Comparison of ENCODE assay signal across 8 mouse cellular contexts in genomic region chr12:50697492-50697891, GRCm38 (mm10). TPM values are rescaled to one million over a fixed set of nuclear protein-coding genes. Genes with fewer than 3 reads are reported as not detected.
DNase-seq lines count a peak whose midpoint lies in the region; ATAC-seq lines count a peak whose summit lies in the region.

No protein-coding gene starts in this region.

- H3K27ac ChIP-seq in hindbrain, embryonic 11.5 days (ENCODE audit: low read depth, low read length) = no peak overlapping the region
- H3K27ac ChIP-seq in hindbrain, embryonic 10.5 days = no peak overlapping the region
- H3K27ac ChIP-seq in forebrain, embryonic 13.5 days = no peak overlapping the region

- H3K9ac ChIP-seq in hindbrain, embryonic 11.5 days (ENCODE audit: low read depth, low read length) = no peak overlapping the region
- no peak overlapping the region for H3K9ac ChIP-seq in forebrain, embryonic 13.5 days

- H3K9me3 ChIP-seq in hindbrain, embryonic 11.5 days (ENCODE audit: control insufficient read depth, low read length) = no peaks in the 10 kb centered on the region
- no peaks in the 10 kb centered on the region for H3K9me3 ChIP-seq in hindbrain, embryonic 10.5 days
- no peaks in the 10 kb centered on the region for H3K9me3 ChIP-seq in forebrain, embryonic 13.5 days (replicated peaks)

- H3K36me3 ChIP-seq in hindbrain, embryonic 11.5 days (ENCODE audit: control insufficient read depth, insufficient read depth, low read length) = no peaks in the 10 kb centered on the region
- H3K36me3 ChIP-seq in hindbrain, embryonic 10.5 days = no peaks in the 10 kb centered on the region
- no peaks in the 10 kb centered on the region for H3K36me3 ChIP-seq in forebrain, embryonic 13.5 days (ENCODE audit: poor library complexity, severe bottlenecking)

- peak; percentile 9 for DNase-seq in hindbrain, embryonic 11.5 days (ENCODE audit: low spot score)
- no peak for DNase-seq in hindbrain, embryonic 10.5 days (ENCODE audit: low spot score)
- peak; percentile 6 for DNase-seq in ZHBTc4 (ENCODE audit: low read depth, low spot score)
- peak; percentile 20 to 23 for DNase-seq in left cerebral cortex, adult 18-20 months (ENCODE audit: low spot score in 2 of 2)
- peak; percentile 3 to 26 for DNase-seq in right cerebral cortex, postnatal 36 days (ENCODE audit: low spot score in 2 of 2)
- DNase-seq in spleen, adult 12 weeks (ENCODE audit: low spot score) = no peak
- DNase-seq in cerebellum, adult 8-10 months = no peak

- H3K4me2 ChIP-seq in hindbrain, embryonic 11.5 days (replicated peaks; ENCODE audit: low read depth, low read length) = no peak overlapping the region
- H3K4me2 ChIP-seq in forebrain, embryonic 13.5 days = no peak overlapping the region

- WGBS in hindbrain, embryonic 11.5 days = 29% methylated on average over 3 of the region's 3 CpGs
- WGBS in hindbrain, embryonic 10.5 days = 25% methylated on average over 3 of the region's 3 CpGs
- WGBS in forebrain, embryonic 13.5 days = 9% methylated on average over 3 of the region's 3 CpGs

- H3K4me3 ChIP-seq in hindbrain, embryonic 11.5 days (ENCODE audit: low read depth, low read length) = no peak overlapping the region
- H3K4me3 ChIP-seq in hindbrain, embryonic 10.5 days = no peak overlapping the region
- no peak overlapping the region for H3K4me3 ChIP-seq in forebrain, embryonic 13.5 days

- no peaks in the 10 kb centered on the region for H3K4me1 ChIP-seq in hindbrain, embryonic 11.5 days (replicated peaks; ENCODE audit: control insufficient read depth, insufficient read depth, low read length)
- H3K4me1 ChIP-seq in hindbrain, embryonic 10.5 days (replicated peaks) = no peaks in the 10 kb centered on the region; the same call in 1 of the 2 replicates
- peaks cover 12% of the 10 kb centered on the region for H3K4me1 ChIP-seq in forebrain, embryonic 13.5 days

- ATAC-seq in hindbrain, embryonic 11.5 days (ENCODE audit: low FRiP score) = no peak
- peak; percentile 87; the same call in 1 of the 2 replicates for ATAC-seq in forebrain, embryonic 13.5 days

- H3K27me3 ChIP-seq in hindbrain, embryonic 11.5 days (ENCODE audit: control insufficient read depth, insufficient read depth, low read length) = no peaks in the 10 kb centered on the region
- H3K27me3 ChIP-seq in hindbrain, embryonic 10.5 days (ENCODE audit: insufficient read depth, poor library complexity, severe bottlenecking) = no peaks in the 10 kb centered on the region
- H3K27me3 ChIP-seq in forebrain, embryonic 13.5 days = no peaks in the 10 kb centered on the region

RNA-seq across cellular contexts. Expression of gene Prkd1, which starts 48.6 kb away (rescaled TPM):
- 4.5 and 5.1 TPM in 2 replicates for polyA plus RNA-seq in hindbrain, embryonic 11.5 days (2014; fragmentation: Nextera tagmentation; extraction: Ambion mirVana)
- 4.2 and 4.3 TPM in 2 replicates for polyA plus RNA-seq in hindbrain, embryonic 10.5 days (2016; fragmentation: Nextera tagmentation; extraction: Ambion mirVana)
- 6.4 and 7.6 TPM in 2 replicates for polyA plus RNA-seq in forebrain, embryonic 13.5 days (2015; fragmentation: Nextera tagmentation; extraction: Ambion mirVana)
- total RNA-seq in left cerebral cortex, adult 18-20 months (2021) = 1 to 10 TPM; 7.8 to 8.1 TPM

Comparison
In these comparisons a context has a peak if more than half of its experiments do, and no peak if none do; other contexts are left out.
1. DNase-seq: peak in hindbrain, embryonic 11.5 days (single experiment), ZHBTc4 (single experiment), left cerebral cortex, adult 18-20 months (2 of 2) and right cerebral cortex, postnatal 36 days (2 of 2); none in hindbrain, embryonic 10.5 days (single experiment), spleen, adult 12 weeks (single experiment) and cerebellum, adult 8-10 months (single experiment).